Mouse (Mus musculus) bone marrow, adult 2 months (tissue): ENCODE measurements around the gene Hoxa1. TPM values are rescaled to one million over a fixed set of nuclear protein-coding genes. Genes with fewer than 3 reads are reported as not detected.

ENCODE experiments used
- H3K27ac ChIP-seq: fragments of 200-500 bp; 2 replicates; pipeline ENCODE4 v1.5.1; 2012; ENCODE audit warnings: low read depth, mild to moderate bottlenecking, control low read depth, inconsistent platforms, low read length; ENCODE audit not compliant: control insufficient read depth, poor library complexity, insufficient read depth
- H3K4me1 ChIP-seq: fragments of 200-500 bp; 2 replicates; pipeline ENCODE4 v1.6.1; 2011; ENCODE audit warnings: low read length; ENCODE audit not compliant: control insufficient read depth, insufficient read depth
- H3K4me3 ChIP-seq: fragments of 200-500 bp; replicated peaks from 2 replicates; pipeline ENCODE3; 2011; ENCODE audit warnings: mild to moderate bottlenecking, low read depth, low read length, control low read depth; ENCODE audit not compliant: control insufficient read depth
- CTCF ChIP-seq: fragments of 200-500 bp; IDR thresholded peaks from 2 replicates; pipeline ENCODE4 v1.5.1; 2011; ENCODE audit warnings: low read length, control low read depth; ENCODE audit not compliant: control insufficient read depth, insufficient read depth
- POLR2A ChIP-seq: fragments of 200-500 bp; IDR thresholded peaks from 2 replicates; pipeline ENCODE4 v1.6.1; 2011; ENCODE audit warnings: low read depth, mild to moderate bottlenecking, control low read depth, low read length, borderline replicate concordance; ENCODE audit not compliant: control insufficient read depth
- WGBS: fragments of 180-500 bp; shearing (Covaris S2); methylation state at CpG from one replicate; pipeline ENCODE4 v1.1.7; 2018; 5-methylcytosine and 5-hydroxymethylcytosine counted together
- polyA plus RNA-seq: library from polyadenylated mRNA; stranded (reverse); fragments of >200 nt; gene quantifications from 2 replicates; pipeline ENCODE4 v1.2.4, GENCODE M21; 2011; ENCODE audit warnings: low replicate concordance; ENCODE audit not compliant: missing spikeins, insufficient read depth, insufficient read length

The Hoxa1 gene
- polyA plus RNA-seq, 1 experiment, result 0.97 TPM

- no peak overlapping the region for H3K4me3 ChIP-seq
- H3K27ac ChIP-seq, result no peak overlapping the region
- no peak for TF ChIP-seq CTCF
- no peak for TF ChIP-seq POLR2A
- 72% methylated on average over 6 of the region's 6 CpGs for WGBS
- H3K4me1 ChIP-seq, result no peaks in the 10 kb centered on the region
Observed at GRCm38 (mm10) chr6:52184668-52185067, 26.6 kb upstream of the Hoxa1 start.

- 77% methylated on average over 10 of the region's 10 CpGs for WGBS
- TF ChIP-seq POLR2A (no peak), CTCF (no peak)
- Histone ChIP-seq H3K27ac (no peak overlapping the region), H3K4me1 (no peaks in the 10 kb centered on the region), H3K4me3 (no peak overlapping the region)
Observed at GRCm38 (mm10) chr6:52183311-52184080, 25.4 kb upstream of the Hoxa1 start.

- 91% methylated on average over 1 of the region's 1 CpGs for WGBS
- no peak for TF ChIP-seq POLR2A
- no peak for TF ChIP-seq CTCF
- Histone ChIP-seq H3K27ac (no peak overlapping the region), H3K4me1 (no peaks in the 10 kb centered on the region), H3K4me3 (no peak overlapping the region)
Observed at GRCm38 (mm10) chr6:52182793-52183192, 24.7 kb upstream of the Hoxa1 start.

- Histone ChIP-seq H3K27ac (no peak overlapping the region), H3K4me1 (no peaks in the 10 kb centered on the region), H3K4me3 (no peak overlapping the region)
- TF ChIP-seq POLR2A, result no peak
- no peak for TF ChIP-seq CTCF
- 79% methylated on average over 2 of the region's 2 CpGs for WGBS
Observed at GRCm38 (mm10) chr6:52182030-52182429, 23.9 kb upstream of the Hoxa1 start.

GRCm38 (mm10) chr6:52180726-52181125 lies 22.6 kb upstream of the Hoxa1 start:
- no peak overlapping the region for H3K4me3 ChIP-seq
- no peak for TF ChIP-seq CTCF
- TF ChIP-seq POLR2A, result no peak
- WGBS, result 79% methylated on average over 3 of the region's 3 CpGs
- no peaks in the 10 kb centered on the region for H3K4me1 ChIP-seq
- no peak overlapping the region for H3K27ac ChIP-seq

GRCm38 (mm10) chr6:52180213-52180710 lies 22.1 kb upstream of the Hoxa1 start:
- H3K27ac ChIP-seq, result no peak overlapping the region
- WGBS, result 86% methylated on average over 11 of the region's 11 CpGs
- TF ChIP-seq CTCF (no peak), POLR2A (no peak)
- H3K4me3 ChIP-seq, result no peak overlapping the region
- H3K4me1 ChIP-seq, result no peaks in the 10 kb centered on the region

- no peak overlapping the region for H3K27ac ChIP-seq
- no peak for TF ChIP-seq CTCF
- no peak for TF ChIP-seq POLR2A
- no peak overlapping the region for H3K4me3 ChIP-seq
- no peaks in the 10 kb centered on the region for H3K4me1 ChIP-seq
- WGBS, result 85% methylated on average over 10 of the region's 10 CpGs
Observed at GRCm38 (mm10) chr6:52179690-52180089, 21.6 kb upstream of the Hoxa1 start.

GRCm38 (mm10) chr6:52178918-52179665 lies 21.0 kb upstream of the Hoxa1 start:
- Histone ChIP-seq H3K4me1 (no peaks in the 10 kb centered on the region), H3K27ac (no peak overlapping the region), H3K4me3 (no peak overlapping the region)
- TF ChIP-seq CTCF (no peak), POLR2A (no peak)
- 77% methylated on average over 4 of the region's 4 CpGs for WGBS
